Mouse (Mus musculus) kidney, postnatal 4 days (tissue): ENCODE measurements around the gene Znhit3.

Experiments used
- DNase-seq, 2 experiments: peaks; one replicate each; pipeline ENCODE4 v3.0.0; 2021; ENCODE audit warnings: mixed read lengths in 2 of 2

Znhit3 gene

DNA sequence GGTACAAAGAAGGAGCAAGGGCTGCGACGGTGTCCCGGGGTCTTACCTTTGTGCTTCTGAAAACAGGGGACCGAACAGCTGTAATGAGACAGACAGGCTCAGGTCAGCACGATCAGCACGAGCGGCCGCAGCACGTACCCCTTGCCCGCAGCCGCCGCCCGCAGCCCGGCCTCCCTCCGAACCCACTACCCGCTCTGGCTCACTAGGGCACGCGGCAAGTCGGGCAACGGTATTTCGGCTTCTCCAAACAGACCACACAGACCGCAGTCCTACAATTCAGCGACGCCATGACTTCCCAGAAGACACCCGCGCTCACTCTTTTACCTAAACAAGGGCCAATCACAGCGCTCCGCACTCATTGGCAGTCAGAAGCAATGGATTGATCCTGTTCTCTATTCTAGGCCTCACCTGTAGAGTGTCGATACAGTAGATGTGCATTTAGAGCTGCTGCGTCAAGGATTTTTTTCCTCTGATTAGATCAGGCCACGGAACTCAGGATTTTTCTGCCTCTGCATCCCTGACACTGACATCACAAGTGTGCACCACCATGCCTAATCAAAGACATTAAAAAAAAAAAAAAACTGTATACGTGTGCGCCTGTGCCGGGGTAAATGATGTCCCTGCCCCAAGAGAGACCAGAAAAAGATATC, at the start of gene Znhit3:
TSS of gene Znhit3 (minus strand) at position 314 of the 650 bp plus-strand sequence.
- DNase-seq = peak; percentile 83 to 89

DNA sequence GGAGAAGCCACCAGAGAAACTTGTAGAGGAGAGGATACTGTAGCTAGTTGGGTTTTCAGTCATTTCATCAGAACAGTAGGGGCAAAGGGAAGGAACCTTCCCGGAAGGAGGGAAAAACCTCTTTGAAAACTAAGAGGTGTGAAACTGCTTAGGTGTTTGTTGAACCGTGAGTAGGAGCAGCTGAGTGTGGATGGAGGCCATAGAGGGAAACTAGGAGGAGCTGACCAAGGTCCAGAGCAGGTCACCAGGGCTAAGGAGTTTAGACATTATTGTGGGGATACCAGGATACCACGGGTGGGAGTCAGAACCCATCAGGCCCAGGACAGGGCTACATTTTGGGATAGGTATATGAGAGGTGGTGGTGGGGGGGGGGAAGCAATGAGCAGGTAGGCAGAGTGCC, 47.4 kb upstream of the Znhit3 start:
- no peak for DNase-seq

DNA sequence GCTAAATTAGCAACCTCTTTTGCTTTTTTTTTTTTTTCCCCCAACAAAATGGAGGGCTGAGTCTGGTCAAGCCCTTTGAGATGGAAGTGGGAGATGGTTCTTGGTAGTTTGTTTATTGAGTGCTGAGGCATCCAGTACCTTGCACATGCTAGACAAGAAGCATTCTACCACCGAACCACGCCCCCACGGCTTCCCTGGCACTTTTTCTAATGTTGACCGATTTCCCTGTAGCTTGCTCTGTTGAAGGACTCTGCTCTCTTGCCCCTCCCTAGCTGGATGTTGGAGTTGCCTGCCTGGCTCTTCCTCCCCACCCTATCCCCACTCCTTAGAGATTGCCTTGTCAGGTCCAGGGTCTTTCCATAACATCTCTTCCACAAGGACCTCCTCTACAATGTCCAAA, 46.4 kb upstream of the Znhit3 start:
- no peak for DNase-seq

DNA sequence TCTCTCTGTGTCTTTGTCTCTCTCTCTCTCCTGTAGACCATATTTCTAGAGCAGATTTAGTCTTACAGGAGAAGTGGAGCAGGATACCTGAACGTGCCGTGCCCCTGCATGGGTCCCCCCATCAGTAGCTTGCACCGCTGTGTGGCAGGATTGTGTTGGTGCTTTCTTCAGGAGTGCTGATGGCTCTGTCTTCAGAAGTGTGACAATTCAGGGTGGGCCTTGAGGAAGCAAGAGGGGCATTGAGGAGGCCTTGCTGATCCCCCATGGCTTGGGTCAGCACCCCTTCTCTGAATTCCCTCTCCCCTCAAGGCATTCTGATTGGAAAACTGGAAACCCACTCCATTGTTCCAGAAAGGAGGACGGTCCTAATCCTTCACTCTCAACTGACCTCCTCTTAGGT, 45.4 kb upstream of the Znhit3 start:
- no peak for DNase-seq

DNA sequence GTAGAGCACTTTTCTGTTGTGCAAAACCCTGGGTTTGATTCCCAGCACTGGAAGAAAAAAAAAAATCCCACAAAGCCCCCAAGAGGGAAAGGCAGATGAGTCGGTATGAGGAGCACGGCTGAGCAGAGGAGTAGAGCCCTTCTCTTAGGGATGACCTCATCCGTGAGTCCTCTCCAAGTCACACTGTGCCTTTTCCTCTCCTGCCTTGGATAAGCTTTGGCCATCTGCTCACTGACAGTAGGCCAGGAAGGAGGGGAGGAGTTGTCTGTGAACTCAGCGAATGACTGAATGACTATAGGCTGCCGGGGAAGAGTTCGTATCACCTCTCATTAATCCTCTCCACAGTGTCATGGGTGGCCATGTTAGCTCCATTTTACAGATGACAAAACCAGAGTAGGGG, 44.6 kb upstream of the Znhit3 start:
- no peak for DNase-seq

DNA sequence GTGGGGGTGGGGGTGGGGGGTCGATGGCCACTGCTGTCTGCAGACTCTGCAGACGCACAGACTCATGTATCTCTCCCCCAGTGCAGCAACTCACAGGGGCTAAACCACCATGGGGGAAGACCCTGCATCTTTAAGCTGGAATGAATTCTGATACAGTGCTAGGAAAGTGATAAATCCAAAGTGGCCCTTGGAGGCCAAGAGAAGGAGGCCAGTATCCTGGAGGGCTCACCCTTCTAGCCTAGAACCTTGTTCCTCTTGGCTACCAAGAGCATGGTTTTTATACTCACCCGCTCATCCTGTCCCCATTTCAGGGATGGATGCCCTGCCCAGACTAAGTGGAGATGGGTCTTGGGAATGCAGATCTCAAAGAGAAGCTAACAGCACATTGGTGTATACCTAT, 44.1 kb upstream of the Znhit3 start:
- no peak for DNase-seq

DNA sequence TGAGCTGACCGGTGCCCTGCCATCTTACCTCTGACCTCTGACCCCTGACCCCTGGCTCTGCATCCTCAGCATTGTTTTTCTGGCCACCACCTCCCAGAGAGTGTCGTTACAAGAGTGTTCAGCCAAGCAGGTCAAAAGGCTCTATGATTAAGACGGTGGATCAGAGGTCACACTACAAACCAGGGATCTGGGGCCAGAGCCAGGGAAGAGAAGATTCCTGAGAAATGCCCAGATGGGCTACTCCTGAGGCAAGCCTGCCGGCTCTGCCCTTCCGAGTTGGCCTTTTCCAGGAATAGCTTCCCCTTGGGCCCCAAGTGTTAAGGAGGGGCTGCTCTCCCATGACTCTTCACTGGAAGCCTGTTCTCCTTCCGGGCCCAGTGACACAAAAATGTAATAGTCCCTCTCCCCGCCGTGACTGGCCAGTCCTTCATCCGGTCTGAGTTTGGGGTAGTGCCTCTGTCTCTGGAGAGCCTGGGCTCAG, 43.6 kb upstream of the Znhit3 start:
- peak; percentile 36 to 59 for DNase-seq

DNA sequence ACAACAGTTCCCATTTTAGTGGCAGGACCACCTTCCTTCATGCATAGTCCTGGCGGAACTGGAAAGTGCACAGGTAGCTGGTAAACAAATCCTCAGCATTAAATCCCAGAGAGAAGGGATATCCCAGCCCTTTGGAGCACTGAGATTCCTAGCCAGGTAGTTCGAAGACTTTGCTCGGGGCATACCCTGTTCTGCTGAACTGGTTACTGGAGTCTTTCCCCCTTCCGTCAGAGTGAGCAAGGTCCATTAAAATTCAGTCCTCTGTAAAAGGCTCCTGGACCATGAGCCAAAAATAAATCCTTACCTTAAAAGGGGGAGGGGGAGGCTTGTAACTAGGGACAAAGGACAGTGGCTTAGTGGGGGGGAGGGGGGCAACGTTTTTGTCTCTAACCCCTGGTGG, 43.0 kb upstream of the Znhit3 start:
- DNase-seq = no peak

DNA sequence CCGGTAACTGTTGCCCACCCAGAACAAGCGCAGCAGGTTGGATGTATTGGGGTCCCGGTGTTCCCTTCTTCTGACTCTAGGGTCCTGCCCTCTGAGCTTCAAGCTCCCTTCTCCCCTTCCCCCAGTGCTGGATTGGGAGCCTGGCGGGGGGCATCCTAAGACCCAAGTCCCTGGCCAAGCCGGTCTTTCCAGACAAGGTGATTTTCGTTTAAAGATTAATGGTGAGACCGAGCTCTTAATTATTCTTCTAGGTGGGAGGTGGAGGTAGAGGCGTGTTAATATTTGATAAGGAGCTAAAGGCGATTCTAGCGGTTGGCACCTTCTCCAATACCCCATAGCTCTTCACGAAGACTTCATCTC, 42.1 kb upstream of the Znhit3 start:
- DNase-seq = peak; percentile 24 to 45

DNA sequence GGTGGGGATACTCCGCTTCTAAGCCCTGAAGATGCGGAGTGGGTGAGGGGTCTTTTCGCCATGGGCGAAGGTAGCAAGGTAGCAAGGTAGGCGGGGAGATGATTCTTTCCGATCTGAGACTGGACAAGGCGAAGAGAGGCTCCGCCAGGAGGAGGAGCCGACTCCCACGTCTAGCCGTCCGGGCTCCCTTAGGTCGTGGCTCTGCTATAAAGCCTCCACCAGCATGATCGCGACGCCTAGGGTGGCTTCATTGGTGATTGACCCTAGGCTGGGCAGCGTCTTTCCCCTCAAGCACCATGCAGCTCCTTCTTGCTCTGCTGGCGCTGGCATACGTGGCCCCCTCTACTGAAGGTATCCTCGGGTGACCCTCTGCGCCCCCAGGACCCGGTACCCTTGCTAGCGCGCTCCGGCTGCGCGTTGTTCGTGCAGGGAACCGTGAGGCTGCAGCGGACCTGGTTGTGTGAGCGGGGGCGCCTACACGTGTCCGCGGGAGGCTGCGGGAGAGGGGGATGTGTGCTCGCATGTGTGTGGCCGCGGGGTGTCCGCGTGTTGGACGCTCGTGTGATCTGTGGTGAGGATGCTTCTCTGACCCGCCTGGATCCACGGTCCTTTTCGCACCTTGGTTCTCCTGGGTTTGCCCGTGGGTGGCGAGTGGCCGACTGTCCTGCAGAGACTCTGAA, 41.6 kb upstream of the Znhit3 start, which contains the start of gene Car4:
TSS of gene Car4 (plus strand) at position 196 of the 680 bp plus-strand sequence.
- peak; percentile 44 to 66 for DNase-seq

DNA sequence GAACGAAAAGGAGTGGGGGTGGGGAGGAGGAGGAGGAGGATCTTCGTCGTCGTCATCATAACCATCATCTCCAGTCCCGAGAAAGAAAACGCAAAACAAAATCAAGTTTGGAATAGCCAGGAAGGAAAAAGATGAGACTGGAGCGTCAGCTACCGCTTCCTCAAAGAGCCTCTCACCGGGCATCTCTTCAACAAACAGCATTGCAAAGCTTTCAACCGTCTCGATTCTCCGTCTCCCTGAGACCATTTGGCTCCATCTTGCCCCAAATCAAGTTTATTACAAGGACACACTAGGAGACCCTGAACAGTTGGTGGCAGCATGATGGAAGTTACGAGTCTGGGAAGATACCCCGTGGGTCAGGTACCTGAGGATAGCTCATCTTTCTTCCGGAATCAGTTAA, 41.0 kb upstream of the Znhit3 start:
- no peak for DNase-seq

DNA sequence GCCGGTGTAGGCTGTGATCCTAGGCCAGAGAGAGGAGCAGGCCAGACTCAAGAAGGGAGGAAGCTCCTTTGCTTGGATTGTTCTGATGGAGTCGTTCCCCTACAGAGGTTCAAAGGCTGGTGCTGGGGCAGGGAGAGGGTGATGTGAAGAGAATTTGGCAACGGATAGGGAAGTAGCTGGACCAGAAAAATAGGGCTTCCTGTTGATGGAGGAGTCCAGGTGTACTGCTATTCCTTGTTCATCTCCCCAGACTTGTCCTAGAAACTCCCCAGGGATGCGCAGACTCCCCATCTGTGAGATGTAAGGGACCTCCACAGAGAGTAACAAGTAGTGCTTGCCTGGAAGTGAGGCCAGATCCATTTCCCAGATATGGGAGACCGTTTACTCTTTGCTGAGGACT, 40.2 kb upstream of the Znhit3 start:
- DNase-seq = no peak

DNA sequence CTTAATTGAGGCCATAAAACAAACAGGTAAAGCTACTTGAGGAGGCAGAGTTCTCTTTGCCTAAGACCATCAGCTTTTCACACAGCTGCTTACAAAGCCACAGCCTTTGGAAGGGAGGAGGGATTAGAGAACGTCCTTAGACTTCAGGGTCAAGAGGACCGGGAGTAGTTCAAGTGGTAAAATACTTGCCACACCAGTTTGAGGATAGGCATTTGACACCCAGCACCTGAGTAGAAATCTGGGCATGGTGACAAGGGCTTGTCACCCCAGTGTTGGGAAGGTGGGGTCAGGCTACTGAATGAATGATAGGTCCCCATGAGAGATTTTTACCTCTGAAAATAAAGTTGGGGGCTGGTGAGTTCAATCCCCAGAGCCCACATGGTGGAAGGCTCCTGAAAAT, 36.4 kb upstream of the Znhit3 start:
- no peak for DNase-seq

DNA sequence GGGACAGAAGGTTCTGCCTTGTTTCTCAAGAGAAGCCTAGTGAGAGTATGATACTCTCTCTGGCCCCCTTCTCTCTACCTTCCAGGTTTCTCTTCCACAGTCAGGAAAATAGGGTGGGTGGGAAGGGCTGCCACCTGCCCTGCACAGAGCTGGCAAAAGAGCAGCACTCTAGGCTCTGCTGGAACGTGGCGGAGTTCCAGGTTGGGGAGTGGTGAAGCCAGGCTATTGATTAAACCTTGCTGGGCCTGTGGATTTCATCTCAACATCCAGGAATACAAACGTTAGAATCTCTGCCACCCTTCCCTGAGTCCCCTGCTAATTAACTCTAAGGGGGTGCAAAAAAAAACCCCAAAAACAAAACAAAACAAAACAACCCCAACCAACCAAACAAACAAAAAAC, 32.4 kb upstream of the Znhit3 start:
- DNase-seq = peak; percentile 35 to 43

DNA sequence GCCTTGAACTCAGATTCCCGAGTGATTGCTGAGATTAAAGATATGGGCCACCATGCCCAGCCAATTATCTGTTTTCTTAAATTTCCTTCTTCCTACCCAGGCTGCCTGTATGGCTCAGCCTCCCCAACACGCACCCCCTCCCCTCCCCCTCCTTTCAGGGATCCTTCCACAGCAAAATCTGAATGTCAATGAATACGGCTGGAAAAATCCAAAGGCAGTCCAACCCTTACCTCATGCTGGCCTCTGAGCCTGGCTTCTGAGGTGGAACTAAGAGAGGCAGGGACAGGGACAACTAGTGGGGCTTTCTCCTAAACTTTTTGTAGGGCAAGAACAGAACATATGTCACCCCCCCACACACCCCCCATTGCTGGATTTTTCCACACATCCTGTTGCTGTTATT, 31.9 kb upstream of the Znhit3 start:
- no peak for DNase-seq

DNA sequence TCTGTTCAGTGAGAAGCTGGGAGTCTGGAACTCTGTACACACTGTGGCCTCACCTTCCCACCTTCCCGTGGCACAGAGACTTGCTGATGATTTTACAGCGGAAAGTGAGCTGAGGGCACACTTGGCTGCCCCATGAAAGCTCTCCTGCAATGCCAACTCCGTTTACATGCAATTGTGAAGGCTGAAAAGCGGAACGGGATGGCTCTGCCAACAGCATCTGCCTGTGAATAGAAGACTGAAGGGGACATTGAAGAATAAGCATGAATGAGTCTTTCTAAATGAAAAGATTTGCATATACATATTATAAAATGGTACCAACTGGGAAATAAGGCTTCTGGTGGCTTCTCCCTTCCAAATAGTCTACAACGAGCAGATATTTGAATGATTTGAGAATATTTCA, 31.0 kb upstream of the Znhit3 start:
- DNase-seq = no peak

DNA sequence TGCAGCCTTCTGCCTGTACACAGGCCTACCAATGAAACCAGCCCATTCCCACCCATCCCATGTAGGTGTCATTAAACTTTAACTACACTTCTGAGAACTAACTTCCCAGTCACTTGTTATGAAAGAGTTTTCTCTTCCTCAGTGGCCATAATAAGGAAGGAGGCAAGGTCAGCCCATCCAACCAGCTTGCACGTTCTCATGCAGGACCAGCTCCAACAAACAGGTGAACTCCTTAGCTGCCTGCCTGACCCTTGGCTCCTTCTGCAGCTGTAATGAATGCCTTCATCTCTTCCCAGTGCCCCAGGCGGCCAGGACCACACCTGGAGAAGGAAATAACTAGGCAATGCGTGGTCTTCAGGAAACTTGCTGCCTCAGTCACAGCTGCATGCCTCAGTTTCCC, 29.7 kb upstream of the Znhit3 start:
- DNase-seq = no peak

DNA sequence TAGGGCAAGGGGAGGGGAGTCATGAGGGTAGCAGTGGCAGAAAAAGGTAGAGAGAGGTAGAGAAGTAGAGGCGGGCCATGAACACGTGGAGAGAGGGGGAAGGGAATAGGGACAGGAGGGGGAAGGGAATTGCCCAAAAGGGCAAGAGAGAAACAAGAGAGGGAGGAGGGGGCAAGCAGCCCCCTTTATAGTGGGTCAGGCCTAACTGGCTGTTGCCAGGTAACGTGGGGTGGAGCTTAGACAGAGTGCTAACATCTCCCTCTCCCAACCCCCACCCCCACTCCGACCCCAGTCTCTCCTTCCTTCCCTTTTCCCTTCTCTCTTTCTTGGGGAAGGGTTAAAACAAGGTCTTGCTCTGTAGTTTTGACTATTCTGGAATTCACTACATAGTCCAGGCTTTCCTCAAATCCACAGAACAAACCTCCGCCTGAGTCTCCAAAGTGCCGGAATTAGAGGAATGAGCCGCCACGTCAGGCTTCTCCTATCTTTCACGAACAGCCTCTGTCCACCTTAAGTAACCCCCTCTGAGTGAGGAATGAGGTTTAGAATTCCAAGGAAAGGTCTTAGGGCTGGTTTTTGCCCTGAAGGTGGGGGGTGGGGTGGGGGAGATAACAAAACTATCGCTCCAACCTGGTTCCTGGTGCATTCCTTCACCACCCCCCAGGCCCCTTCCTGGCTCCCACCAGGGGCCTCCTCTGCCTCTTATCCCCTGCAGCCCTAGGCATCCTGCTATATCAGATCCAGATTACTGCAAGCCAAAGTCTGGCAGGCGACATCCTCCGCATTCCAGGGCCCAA, 28.7 kb upstream of the Znhit3 start:
- no peak for DNase-seq

DNA sequence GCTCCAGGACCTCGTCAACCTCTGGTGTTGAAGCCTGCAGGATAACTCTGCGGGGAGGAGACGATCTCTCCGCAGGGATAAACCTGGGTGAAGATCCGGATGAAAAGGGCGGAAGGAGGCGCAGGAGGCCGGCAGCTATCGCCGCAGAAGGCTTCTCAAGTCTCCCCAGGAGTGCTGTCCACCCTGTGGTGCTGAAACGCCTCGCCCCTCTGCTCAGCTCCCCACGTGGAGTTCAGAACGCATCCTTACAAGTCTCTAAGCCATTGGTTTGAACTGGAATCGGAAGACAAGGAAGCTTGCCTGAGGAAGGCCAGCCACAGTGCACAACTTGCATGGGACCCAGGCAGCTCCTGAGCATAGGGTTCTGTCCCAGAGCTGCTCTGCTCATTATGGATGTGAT, 27.8 kb upstream of the Znhit3 start:
- DNase-seq = peak; percentile 93

DNA sequence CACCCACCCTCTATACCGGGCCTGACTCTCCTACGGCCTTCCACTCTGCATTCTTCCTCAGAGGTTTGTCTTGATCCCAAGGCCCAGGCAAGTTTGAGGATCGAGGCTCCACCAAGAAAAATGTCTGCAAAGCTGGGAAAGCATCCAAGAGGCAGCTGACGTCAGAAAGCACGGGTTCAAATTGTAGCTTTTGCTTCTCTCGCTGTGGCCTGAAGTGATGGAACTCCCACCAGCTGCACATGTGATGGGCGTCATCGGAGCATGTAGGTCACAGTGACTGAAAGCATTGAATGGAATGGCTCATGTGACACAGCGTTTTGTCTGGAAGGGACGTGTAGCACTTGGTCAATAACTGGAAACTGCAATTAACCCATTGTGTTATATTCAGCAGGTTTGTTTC, 24.0 kb upstream of the Znhit3 start:
- DNase-seq = no peak

DNA sequence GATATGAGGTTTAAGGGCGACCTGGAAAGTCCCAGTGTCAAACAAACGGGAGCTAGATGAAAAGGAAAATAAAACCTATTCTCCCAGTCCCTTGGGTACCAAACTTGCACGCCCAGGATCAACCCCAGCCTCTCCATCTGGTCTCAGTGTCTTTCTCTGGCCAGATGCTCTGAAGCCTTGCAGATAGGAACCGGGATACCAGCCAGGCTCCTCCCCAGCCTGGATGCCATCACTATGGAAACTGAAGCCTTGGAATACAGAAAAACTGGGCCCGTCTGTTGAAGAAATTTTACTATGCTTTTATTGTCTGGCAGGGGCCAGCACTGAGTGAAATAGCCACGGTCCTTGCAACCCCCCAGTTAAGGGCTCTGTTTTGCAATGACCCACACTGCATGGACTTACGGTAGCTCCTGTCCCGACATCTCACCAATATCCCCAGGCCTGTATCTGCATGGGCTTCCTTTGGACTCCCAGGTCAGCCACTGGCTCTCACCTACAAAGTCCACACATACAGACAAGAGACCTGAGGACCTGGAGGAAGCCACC, 23.4 kb upstream of the Znhit3 start:
- peak in 1 of 2 experiments; percentile 12 for DNase-seq

DNA sequence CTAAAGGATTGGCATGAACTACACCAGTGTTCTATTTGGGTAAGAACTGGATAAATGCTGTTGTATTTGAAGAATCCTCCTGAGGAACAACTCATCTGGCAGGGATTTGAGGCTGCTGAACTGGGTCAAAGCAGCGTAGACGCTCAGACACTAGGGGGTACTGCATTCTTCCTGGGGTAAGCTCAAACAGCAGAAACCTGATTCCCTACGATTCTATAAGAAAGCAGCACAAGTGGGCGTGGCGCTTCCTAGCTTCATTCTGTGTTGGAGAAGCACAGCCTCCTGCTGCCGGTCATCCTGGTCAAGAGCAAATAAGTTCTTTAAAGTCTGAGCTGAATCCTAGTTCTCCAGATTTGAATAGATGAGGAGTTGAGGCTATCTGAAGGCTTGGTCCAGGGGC, 16.1 kb upstream of the Znhit3 start:
- no peak for DNase-seq

DNA sequence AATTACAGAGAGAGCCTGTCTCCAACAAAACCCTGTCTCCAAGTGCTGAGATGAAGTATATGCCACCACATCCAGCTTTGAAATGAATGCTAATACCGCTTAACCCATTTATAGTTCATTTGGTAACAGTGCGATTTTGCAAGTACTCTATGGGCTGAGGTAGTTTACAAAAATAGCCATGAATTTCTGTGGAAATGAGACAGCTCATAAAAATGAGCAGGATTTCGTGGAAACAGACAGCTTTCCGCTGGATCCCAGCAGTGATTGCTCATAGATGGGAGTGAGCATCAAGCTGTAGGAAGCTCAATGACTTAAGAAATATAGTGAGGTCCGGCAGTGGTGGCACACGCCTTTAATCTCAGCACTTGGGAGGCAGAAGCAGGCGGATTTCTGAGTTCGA, 4.8 kb upstream of the Znhit3 start:
- no peak for DNase-seq

DNA sequence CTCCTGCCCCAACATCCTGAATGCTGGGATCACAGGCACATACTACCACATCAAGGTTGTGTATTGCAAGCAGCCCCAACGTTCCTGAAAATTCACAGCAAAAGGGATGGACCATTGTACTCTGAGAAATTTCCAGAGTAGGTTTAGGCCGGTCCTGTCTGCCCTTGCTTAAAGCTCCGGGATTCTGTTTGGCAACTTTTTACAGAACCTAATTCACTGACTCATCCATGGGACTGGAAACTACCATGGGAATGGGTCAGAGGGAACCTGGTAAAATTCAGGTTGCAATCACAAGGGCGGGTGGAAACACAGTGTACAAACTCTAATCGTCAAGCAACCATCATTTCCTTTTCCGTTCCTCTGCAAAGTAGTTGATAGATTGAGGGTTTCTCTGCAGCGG, 3.8 kb upstream of the Znhit3 start:
- DNase-seq = no peak
